Mouse (Mus musculus): ENCODE results near the gene Zcchc24.
A peak's percentile ranks its signal among the peaks of the same experiment; 100 is the strongest.
"Not testable (repeated sequence)": the region's sequence is repeated elsewhere in the genome, so short reads cannot be mapped to it uniquely, and the experiment has no call there.

Zcchc24 gene

GRCm38 (mm10) chr14:25768915-25769625 lies at the start of gene Zcchc24:
Gene Zcchc24 (minus strand): TSS chr14:25769039.
- Histone ChIP-seq H3K4me1 (replicated peaks; ENCODE audit: low read depth, low read length) (peaks cover 57% of the 10 kb centered on the region), H3K9me3 (ENCODE audit: low read length) (no peaks in the 10 kb centered on the region), H3K4me3 (replicated peaks; ENCODE audit: low read length) (peak within 1 kb of the TSS; percentile 92), H3K36me3 (ENCODE audit: insufficient read depth, low read length) (peaks cover 11% of the 10 kb centered on the region), H3K27me3 (ENCODE audit: insufficient read depth, low read length) (peaks cover 19% of the 10 kb centered on the region)
- no peak for TF ChIP-seq NANOG (IDR thresholded peaks at IDR 0.05; ENCODE audit: borderline replicate concordance, low read length)
- no peak for TF ChIP-seq CTCF (conservative IDR thresholded peaks at IDR 0.05; ENCODE audit: low read length)
- TF ChIP-seq POU5F1 (IDR thresholded peaks at IDR 0.05; ENCODE audit: borderline replicate concordance, low read length) = no peak

- Histone ChIP-seq H3K9me3 (ENCODE audit: low read length) (no peaks in the 10 kb centered on the region), H3K4me3 (replicated peaks; ENCODE audit: low read length) (no peak overlapping the region), H3K4me1 (replicated peaks; ENCODE audit: low read depth, low read length) (peaks cover 44% of the 10 kb centered on the region), H3K27me3 (ENCODE audit: insufficient read depth, low read length) (no peaks in the 10 kb centered on the region), H3K36me3 (ENCODE audit: insufficient read depth, low read length) (no peaks in the 10 kb centered on the region)
- TF ChIP-seq POU5F1 (IDR thresholded peaks at IDR 0.05; ENCODE audit: borderline replicate concordance, low read length) (no peak), CTCF (conservative IDR thresholded peaks at IDR 0.05; ENCODE audit: low read length) (peak; percentile 98)
Measured at GRCm38 (mm10) chr14:25816416-25816815, 47.6 kb upstream of the Zcchc24 start.

GRCm38 (mm10) chr14:25814140-25814539 lies 45.3 kb upstream of the Zcchc24 start:
- no peaks in the 10 kb centered on the region for H3K9me3 ChIP-seq (ENCODE audit: low read length)

GRCm38 (mm10) chr14:25811026-25811425 lies 42.2 kb upstream of the Zcchc24 start:
- not testable (repeated sequence) for H3K36me3 ChIP-seq (ENCODE audit: insufficient read depth, low read length); H3K27me3 ChIP-seq (ENCODE audit: insufficient read depth, low read length); H3K9me3 ChIP-seq (ENCODE audit: low read length)
- H3K4me1 ChIP-seq (replicated peaks; ENCODE audit: low read depth, low read length) = peaks cover 40% of the 10 kb centered on the region
- H3K4me3 ChIP-seq (replicated peaks; ENCODE audit: low read length) = 0 out of 2 replicates have a peak overlapping the region, but pooled peaks have one; percentile 23

More at GRCm38 (mm10) chr14:25814140-25814539, 45.3 kb upstream of the Zcchc24 start:
- H3K27me3 ChIP-seq (ENCODE audit: insufficient read depth, low read length) = no peaks in the 10 kb centered on the region
- H3K4me1 ChIP-seq (replicated peaks; ENCODE audit: low read depth, low read length) = peaks cover 43% of the 10 kb centered on the region
- no peak for TF ChIP-seq NANOG (IDR thresholded peaks at IDR 0.05; ENCODE audit: borderline replicate concordance, low read length)
- no peak for TF ChIP-seq CTCF (conservative IDR thresholded peaks at IDR 0.05; ENCODE audit: low read length)
- TF ChIP-seq POU5F1 (IDR thresholded peaks at IDR 0.05; ENCODE audit: borderline replicate concordance, low read length) = no peak
- no peaks in the 10 kb centered on the region for H3K36me3 ChIP-seq (ENCODE audit: insufficient read depth, low read length)
- H3K4me3 ChIP-seq (replicated peaks; ENCODE audit: low read length) = no peak overlapping the region

- no peaks in the 10 kb centered on the region for H3K9me3 ChIP-seq (ENCODE audit: low read length)
- peak overlapping the region; percentile 69 for H3K4me3 ChIP-seq (replicated peaks; ENCODE audit: low read length)
- H3K4me1 ChIP-seq (replicated peaks; ENCODE audit: low read depth, low read length) = peaks cover 52% of the 10 kb centered on the region
- no peaks in the 10 kb centered on the region for H3K36me3 ChIP-seq (ENCODE audit: insufficient read depth, low read length)
- TF ChIP-seq NANOG (IDR thresholded peaks at IDR 0.05; ENCODE audit: borderline replicate concordance, low read length) (no peak), POU5F1 (IDR thresholded peaks at IDR 0.05; ENCODE audit: borderline replicate concordance, low read length) (no peak), CTCF (conservative IDR thresholded peaks at IDR 0.05; ENCODE audit: low read length) (no peak)
- no peaks in the 10 kb centered on the region for H3K27me3 ChIP-seq (ENCODE audit: insufficient read depth, low read length)
Measured at GRCm38 (mm10) chr14:25806561-25806960, 37.7 kb upstream of the Zcchc24 start.

GRCm38 (mm10) chr14:25805871-25806270 lies 37.0 kb upstream of the Zcchc24 start:
- Histone ChIP-seq H3K36me3 (ENCODE audit: insufficient read depth, low read length) (no peaks in the 10 kb centered on the region), H3K4me1 (replicated peaks; ENCODE audit: low read depth, low read length) (peaks cover 51% of the 10 kb centered on the region), H3K4me3 (replicated peaks; ENCODE audit: low read length) (peak overlapping the region; percentile 69), H3K9me3 (ENCODE audit: low read length) (no peaks in the 10 kb centered on the region), H3K27me3 (ENCODE audit: insufficient read depth, low read length) (no peaks in the 10 kb centered on the region)
- TF ChIP-seq NANOG (IDR thresholded peaks at IDR 0.05; ENCODE audit: borderline replicate concordance, low read length) (no peak), CTCF (conservative IDR thresholded peaks at IDR 0.05; ENCODE audit: low read length) (no peak), POU5F1 (IDR thresholded peaks at IDR 0.05; ENCODE audit: borderline replicate concordance, low read length) (no peak)

- Histone ChIP-seq H3K36me3 (ENCODE audit: insufficient read depth, low read length) (no peaks in the 10 kb centered on the region), H3K27me3 (ENCODE audit: insufficient read depth, low read length) (peaks cover 8% of the 10 kb centered on the region; the same call in 1 of the 2 replicates), H3K9me3 (ENCODE audit: low read length) (no peaks in the 10 kb centered on the region), H3K4me3 (replicated peaks; ENCODE audit: low read length) (no peak overlapping the region), H3K4me1 (replicated peaks; ENCODE audit: low read depth, low read length) (peaks cover 38% of the 10 kb centered on the region)
- TF ChIP-seq NANOG (IDR thresholded peaks at IDR 0.05; ENCODE audit: borderline replicate concordance, low read length) (no peak), POU5F1 (IDR thresholded peaks at IDR 0.05; ENCODE audit: borderline replicate concordance, low read length) (no peak), CTCF (conservative IDR thresholded peaks at IDR 0.05; ENCODE audit: low read length) (no peak)
Measured at GRCm38 (mm10) chr14:25803246-25803809, 34.5 kb upstream of the Zcchc24 start.

- Histone ChIP-seq H3K4me3 (replicated peaks; ENCODE audit: low read length) (no peak overlapping the region), H3K27me3 (ENCODE audit: insufficient read depth, low read length) (peaks cover 8% of the 10 kb centered on the region; the same call in 1 of the 2 replicates), H3K36me3 (ENCODE audit: insufficient read depth, low read length) (no peaks in the 10 kb centered on the region), H3K9me3 (ENCODE audit: low read length) (no peaks in the 10 kb centered on the region), H3K4me1 (replicated peaks; ENCODE audit: low read depth, low read length) (peaks cover 36% of the 10 kb centered on the region)
- no peak for TF ChIP-seq CTCF (conservative IDR thresholded peaks at IDR 0.05; ENCODE audit: low read length)
- no peak for TF ChIP-seq POU5F1 (IDR thresholded peaks at IDR 0.05; ENCODE audit: borderline replicate concordance, low read length)
- no peak for TF ChIP-seq NANOG (IDR thresholded peaks at IDR 0.05; ENCODE audit: borderline replicate concordance, low read length)
Measured at GRCm38 (mm10) chr14:25802511-25802910, 33.7 kb upstream of the Zcchc24 start.

Data from E14TG2a.4 (cell line).